Mouse (Mus musculus): ENCODE measurements around the gene Cmss1. TPM values are rescaled to one million over a fixed set of nuclear protein-coding genes. Genes with fewer than 3 reads are reported as not detected.

Cmss1 gene
- polyA plus RNA-seq, 1 experiment, result 6.5 TPM

DNA sequence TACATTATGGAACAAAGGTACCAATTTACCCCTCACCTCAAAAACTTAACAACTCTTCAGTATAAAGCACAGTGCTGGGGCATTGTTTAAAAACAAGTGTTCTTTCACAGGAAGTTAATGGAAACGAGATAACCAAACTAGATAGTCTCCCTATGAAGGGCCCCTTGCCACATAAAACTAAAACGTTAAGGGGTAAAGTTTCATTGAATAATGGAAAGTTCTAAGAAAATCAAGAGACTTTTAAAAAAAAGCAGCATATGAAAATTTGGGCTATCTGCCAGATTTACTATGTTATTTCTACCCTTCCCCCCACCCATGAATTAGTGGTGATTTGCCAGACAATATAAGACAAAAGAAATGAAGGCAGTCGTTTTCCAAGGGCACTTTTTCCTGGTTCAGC lies 21.5 kb downstream of the Cmss1 start:
- TF ChIP-seq CTCF (IDR thresholded peaks at IDR 0.05; ENCODE audit: low read depth, low read length) (no peak), POLR2A (IDR thresholded peaks at IDR 0.05; ENCODE audit: borderline replicate concordance, low read depth, low read length) (no peak)
- Histone ChIP-seq H3K27ac (ENCODE audit: insufficient read depth, low read depth, low read length) (no peak overlapping the region), H3K4me3 (ENCODE audit: insufficient read depth, low read length) (no peak overlapping the region), H3K4me1 (ENCODE audit: control insufficient read depth, insufficient read depth, low read length) (peaks cover 5% of the 10 kb centered on the region)

DNA sequence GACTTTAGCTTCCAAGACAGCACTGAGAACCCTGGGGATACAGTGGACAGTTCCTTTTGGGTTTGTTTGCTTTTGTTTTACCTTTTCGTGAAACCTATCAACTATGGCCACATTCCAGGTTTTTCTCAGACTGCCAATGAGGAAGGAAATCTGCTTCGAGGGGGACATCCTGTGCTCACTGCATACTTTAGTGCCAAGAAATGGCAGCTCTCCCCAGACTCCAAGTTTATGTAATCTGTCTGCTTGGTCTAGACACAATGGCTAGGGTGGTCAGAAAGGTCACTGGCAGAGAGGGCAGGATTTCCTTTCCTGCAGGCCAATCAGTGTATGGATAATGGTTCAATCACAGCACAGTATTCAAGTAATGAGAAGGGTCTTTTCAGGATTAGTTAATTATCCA lies 24.7 kb downstream of the Cmss1 start:
- TF ChIP-seq CTCF (IDR thresholded peaks at IDR 0.05; ENCODE audit: low read depth, low read length), result no peak
- TF ChIP-seq POLR2A (IDR thresholded peaks at IDR 0.05; ENCODE audit: borderline replicate concordance, low read depth, low read length), result no peak
- Histone ChIP-seq H3K27ac (ENCODE audit: insufficient read depth, low read depth, low read length) (no peak overlapping the region), H3K4me3 (ENCODE audit: insufficient read depth, low read length) (no peak overlapping the region), H3K4me1 (ENCODE audit: control insufficient read depth, insufficient read depth, low read length) (peaks cover 5% of the 10 kb centered on the region)

DNA sequence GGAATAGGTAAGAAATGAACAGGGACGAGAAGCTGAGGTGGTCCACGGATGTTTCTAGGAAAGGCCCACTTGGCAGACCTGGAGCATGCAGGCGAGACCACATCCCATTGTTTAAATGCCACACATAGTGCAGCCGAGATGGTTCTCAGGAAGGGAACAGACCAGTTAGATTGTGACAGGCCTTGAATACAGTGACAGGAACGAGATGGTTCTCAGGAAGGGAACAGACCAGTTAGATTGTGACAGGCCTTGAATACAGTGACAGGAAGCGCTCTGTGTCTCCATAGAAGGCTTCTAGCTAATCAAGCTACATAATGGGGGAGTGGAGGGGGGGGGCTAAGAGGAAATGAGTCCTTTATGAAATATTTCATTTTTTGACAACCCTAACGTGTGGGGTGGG lies 26.6 kb downstream of the Cmss1 start:
- Histone ChIP-seq H3K4me3 (ENCODE audit: insufficient read depth, low read length) (no peak overlapping the region), H3K27ac (ENCODE audit: insufficient read depth, low read depth, low read length) (no peak overlapping the region), H3K4me1 (ENCODE audit: control insufficient read depth, insufficient read depth, low read length) (peaks cover 5% of the 10 kb centered on the region)
- TF ChIP-seq POLR2A (IDR thresholded peaks at IDR 0.05; ENCODE audit: borderline replicate concordance, low read depth, low read length) (no peak), CTCF (IDR thresholded peaks at IDR 0.05; ENCODE audit: low read depth, low read length) (no peak)

DNA sequence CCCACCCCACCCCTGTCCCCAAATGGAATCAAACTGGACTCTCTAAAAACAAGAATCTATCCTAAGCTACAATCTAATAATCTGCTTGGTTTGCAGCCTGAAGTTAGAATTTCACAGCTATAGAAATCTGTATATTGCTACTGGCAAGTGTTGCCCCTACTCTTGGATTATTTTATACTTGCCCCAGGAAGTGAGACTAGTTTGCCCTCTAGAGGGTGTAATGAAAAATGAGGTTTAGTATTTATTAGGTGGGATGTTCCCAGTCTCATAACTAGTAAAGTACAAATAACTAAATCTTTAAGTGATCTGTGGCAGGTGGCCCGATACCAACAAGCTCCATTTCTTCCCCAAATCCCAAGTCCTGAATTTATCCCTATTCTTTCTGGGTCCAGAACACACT lies 29.1 kb downstream of the Cmss1 start:
- TF ChIP-seq CTCF (IDR thresholded peaks at IDR 0.05; ENCODE audit: low read depth, low read length) (no peak), POLR2A (IDR thresholded peaks at IDR 0.05; ENCODE audit: borderline replicate concordance, low read depth, low read length) (no peak)
- peaks cover 3% of the 10 kb centered on the region; the same call in 1 of the 2 replicates for H3K4me1 ChIP-seq (ENCODE audit: control insufficient read depth, insufficient read depth, low read length)
- no peak overlapping the region for H3K4me3 ChIP-seq (ENCODE audit: insufficient read depth, low read length)
- no peak overlapping the region for H3K27ac ChIP-seq (ENCODE audit: insufficient read depth, low read depth, low read length)

DNA sequence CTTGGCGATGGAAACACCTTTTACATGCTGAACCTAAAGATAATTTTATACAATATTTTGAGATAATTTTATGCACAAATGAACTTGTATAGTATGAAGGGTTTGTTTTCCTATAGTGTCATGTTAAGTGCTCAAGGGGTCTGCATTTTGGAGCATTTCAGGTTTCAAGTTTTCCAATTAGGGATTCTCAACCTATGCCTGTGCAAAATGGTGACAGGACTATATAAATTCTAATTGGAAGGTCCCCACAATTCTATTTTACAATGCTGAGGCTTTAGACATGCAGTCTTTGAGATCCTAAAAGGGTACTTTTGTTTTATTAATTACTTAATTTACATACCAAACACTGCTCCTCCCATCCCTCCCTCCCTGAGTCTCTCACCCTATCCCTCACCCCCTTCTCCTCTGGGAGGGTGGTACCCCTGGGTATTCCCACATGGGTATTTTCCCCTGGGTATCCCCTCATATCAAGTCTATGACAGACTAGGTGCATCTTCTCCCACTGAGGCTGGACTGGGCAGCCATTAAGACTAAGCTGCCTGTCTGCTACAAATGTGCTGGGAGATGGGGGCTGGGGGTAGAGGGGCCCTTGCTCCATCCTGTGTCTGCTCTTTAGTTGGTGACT lies 30.8 kb downstream of the Cmss1 start:
- H3K27ac ChIP-seq (ENCODE audit: insufficient read depth, low read depth, low read length), result no peak overlapping the region
- peaks cover 5% of the 10 kb centered on the region; the same call in 1 of the 2 replicates for H3K4me1 ChIP-seq (ENCODE audit: control insufficient read depth, insufficient read depth, low read length)
- TF ChIP-seq POLR2A (IDR thresholded peaks at IDR 0.05; ENCODE audit: borderline replicate concordance, low read depth, low read length) (no peak), CTCF (IDR thresholded peaks at IDR 0.05; ENCODE audit: low read depth, low read length) (no peak)
- no peak overlapping the region for H3K4me3 ChIP-seq (ENCODE audit: insufficient read depth, low read length)

DNA sequence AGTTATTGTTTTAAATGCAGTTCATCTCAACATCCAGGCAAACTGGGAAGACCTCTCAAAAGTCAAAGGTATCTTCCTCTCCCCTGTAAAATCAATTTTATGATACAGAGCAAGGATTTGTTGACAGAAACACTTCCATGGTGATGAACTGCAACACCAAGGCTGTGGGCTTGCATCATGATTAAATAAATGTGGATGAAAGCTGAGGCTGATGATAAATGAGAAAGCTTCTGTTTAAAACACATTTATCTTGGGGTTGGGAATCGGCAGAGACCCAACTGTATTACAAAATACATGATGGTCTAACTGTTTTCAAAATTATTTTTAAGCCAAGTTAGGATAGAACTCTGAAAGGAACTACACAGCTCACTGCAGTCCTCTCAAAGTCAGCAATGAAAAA lies 32.8 kb downstream of the Cmss1 start:
- TF ChIP-seq CTCF (IDR thresholded peaks at IDR 0.05; ENCODE audit: low read depth, low read length) (no peak), POLR2A (IDR thresholded peaks at IDR 0.05; ENCODE audit: borderline replicate concordance, low read depth, low read length) (no peak)
- Histone ChIP-seq H3K27ac (ENCODE audit: insufficient read depth, low read depth, low read length) (no peak overlapping the region), H3K4me1 (ENCODE audit: control insufficient read depth, insufficient read depth, low read length) (peaks cover 10% of the 10 kb centered on the region), H3K4me3 (ENCODE audit: insufficient read depth, low read length) (no peak overlapping the region)

DNA sequence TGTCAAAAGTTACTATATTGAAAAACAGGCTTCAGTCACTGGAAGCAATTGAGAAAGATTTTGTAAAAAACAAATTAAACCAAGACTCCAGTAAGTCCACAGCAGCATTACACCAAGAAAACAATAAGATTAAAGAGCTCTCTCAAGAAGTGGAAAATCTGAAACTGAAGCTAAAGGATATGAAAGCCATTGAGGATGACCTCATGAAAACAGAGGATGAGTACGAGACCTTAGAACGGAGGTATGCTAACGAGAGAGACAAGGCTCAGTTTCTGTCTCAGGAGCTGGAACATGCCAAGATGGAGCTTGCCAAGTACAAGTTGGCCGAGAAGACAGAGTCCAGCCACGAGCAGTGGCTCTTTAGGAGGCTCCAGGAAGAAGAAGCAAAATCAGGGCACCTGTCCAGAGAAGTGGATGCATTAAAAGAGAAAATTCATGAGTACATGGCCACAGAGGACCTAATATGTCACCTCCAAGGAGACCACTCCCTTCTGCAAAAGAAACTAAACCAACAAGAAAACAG lies 35.8 kb downstream of the Cmss1 start:
- TF ChIP-seq CTCF (IDR thresholded peaks at IDR 0.05; ENCODE audit: low read depth, low read length), result no peak
- TF ChIP-seq POLR2A (IDR thresholded peaks at IDR 0.05; ENCODE audit: borderline replicate concordance, low read depth, low read length), result no peak
- H3K27ac ChIP-seq (ENCODE audit: insufficient read depth, low read depth, low read length), result no peak overlapping the region
- H3K4me1 ChIP-seq (ENCODE audit: control insufficient read depth, insufficient read depth, low read length), result peaks cover 10% of the 10 kb centered on the region
- no peak overlapping the region for H3K4me3 ChIP-seq (ENCODE audit: insufficient read depth, low read length)

DNA sequence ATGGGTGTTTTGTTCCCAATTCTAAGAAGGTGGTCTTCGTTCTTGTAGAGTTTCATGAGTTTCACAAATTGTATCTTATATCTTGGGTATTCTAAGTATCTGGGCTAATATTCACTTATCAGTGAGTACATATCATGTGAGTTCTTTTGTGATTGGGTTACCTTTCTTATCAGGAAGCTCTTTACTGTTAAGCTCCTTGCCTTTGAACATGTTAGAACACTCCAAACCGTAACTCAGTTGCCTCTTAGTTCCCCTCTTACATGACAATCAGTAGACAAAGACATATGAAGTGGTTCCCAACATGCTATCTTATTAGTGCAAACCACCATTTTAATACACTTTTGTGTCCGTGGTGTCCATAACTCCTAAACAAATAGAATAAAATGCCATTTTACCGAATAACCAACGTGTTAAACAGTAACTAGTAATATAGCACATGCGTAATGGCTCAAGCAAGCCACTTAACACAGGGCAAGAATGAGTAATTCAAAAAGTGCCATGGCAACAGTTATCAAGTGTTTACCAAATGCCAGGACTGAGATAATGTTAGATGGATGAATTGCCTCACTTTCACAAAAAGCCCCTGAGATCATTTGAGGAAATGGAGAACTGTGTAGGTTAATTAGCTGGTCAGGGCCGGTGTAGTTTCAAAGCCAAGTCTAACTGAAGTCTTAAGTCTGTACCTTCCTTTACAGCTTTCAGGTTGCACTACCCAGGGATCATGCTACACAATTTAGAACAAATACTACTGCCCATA lies 37.8 kb downstream of the Cmss1 start:
- Histone ChIP-seq H3K4me3 (ENCODE audit: insufficient read depth, low read length) (no peak overlapping the region), H3K4me1 (ENCODE audit: control insufficient read depth, insufficient read depth, low read length) (peaks cover 12% of the 10 kb centered on the region), H3K27ac (ENCODE audit: insufficient read depth, low read depth, low read length) (no peak overlapping the region)
- TF ChIP-seq CTCF (IDR thresholded peaks at IDR 0.05; ENCODE audit: low read depth, low read length) (no peak), POLR2A (IDR thresholded peaks at IDR 0.05; ENCODE audit: borderline replicate concordance, low read depth, low read length) (no peak)

DNA sequence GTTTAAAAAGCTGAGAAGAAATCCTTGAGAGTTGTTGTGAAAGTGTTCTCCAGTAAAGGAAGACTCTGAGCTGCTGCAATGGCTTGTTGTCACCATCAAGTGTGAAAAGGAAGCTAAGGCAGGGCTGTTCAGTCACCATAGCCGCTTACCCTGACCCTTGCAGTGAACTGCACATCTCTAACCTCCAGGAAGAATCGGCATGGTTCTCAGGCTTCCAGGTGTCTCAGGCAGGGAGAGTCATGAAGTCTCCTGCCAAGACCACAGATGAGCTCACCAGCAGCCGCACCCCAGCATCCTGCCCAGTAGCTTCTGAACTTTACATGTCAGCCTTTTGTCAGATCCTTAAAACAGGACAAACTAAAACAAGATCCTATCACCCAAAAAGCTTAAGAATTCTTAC lies 40.4 kb downstream of the Cmss1 start:
- Histone ChIP-seq H3K27ac (ENCODE audit: insufficient read depth, low read depth, low read length) (no peak overlapping the region), H3K4me1 (ENCODE audit: control insufficient read depth, insufficient read depth, low read length) (peaks cover 14% of the 10 kb centered on the region), H3K4me3 (ENCODE audit: insufficient read depth, low read length) (no peak overlapping the region)
- TF ChIP-seq POLR2A (IDR thresholded peaks at IDR 0.05; ENCODE audit: borderline replicate concordance, low read depth, low read length) (no peak), CTCF (IDR thresholded peaks at IDR 0.05; ENCODE audit: low read depth, low read length) (no peak)

DNA sequence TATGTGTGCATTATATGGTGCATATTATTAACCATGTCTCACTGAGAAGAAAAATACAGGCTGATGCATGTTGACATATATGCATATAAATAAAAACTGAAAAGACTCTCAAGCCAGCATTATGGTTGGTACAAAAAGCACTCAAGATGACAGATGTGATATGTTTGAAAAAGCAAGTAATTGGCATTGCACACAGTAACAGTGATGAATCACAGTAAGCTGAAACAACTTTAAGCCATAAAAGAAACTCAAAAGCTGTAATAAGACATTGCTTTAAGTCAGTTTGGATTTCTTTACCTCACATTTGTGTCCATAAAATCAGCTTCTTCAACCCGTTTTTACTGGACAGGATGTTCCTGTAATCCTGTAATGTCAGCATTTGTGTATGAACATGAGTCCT lies 41.9 kb downstream of the Cmss1 start:
- TF ChIP-seq POLR2A (IDR thresholded peaks at IDR 0.05; ENCODE audit: borderline replicate concordance, low read depth, low read length), result no peak
- TF ChIP-seq CTCF (IDR thresholded peaks at IDR 0.05; ENCODE audit: low read depth, low read length), result no peak
- Histone ChIP-seq H3K4me3 (ENCODE audit: insufficient read depth, low read length) (no peak overlapping the region), H3K27ac (ENCODE audit: insufficient read depth, low read depth, low read length) (no peak overlapping the region), H3K4me1 (ENCODE audit: control insufficient read depth, insufficient read depth, low read length) (peaks cover 9% of the 10 kb centered on the region)

Measured in bone marrow macrophage, adult 2 months (primary cell).